Mouse (Mus musculus) 3134 (cell line): ENCODE measurements around the gene Mettl26.

Experiments used
- DNase-seq: peaks from one replicate; pipeline ENCODE4 v3.0.0-alpha.2; 2011; ENCODE audit warnings: low spot score; ENCODE audit not compliant: insufficient read length; ENCODE audit errors: extremely low read depth

Gene Mettl26

GRCm38 (mm10) chr17:25918037-25918750, 43.3 kb downstream of the Mettl26 start:
- no peak for DNase-seq

GRCm38 (mm10) chr17:25919144-25919785, 44.4 kb downstream of the Mettl26 start, which contains the start of gene Rab40c:
TSS of gene Rab40c (minus strand) at chr17:25919727.
- peak; percentile 72 for DNase-seq

- DNase-seq = peak; percentile 99
These were observed 45.1 kb downstream of the Mettl26 start for GRCm38 (mm10) chr17:25919786-25920642.

- peak; percentile 38 for DNase-seq
These were observed 47.2 kb downstream of the Mettl26 start for GRCm38 (mm10) chr17:25922120-25922519.

GRCm38 (mm10) chr17:25925348-25925747, 50.5 kb downstream of the Mettl26 start:
- no peak for DNase-seq
